Mouse (Mus musculus) natural killer cell, adult 2 months (primary cell): ENCODE results near the gene Gtpbp3.

Source experiments
- DNase-seq, 2 experiments: peaks; one replicate each; pipeline ENCODE4 v3.0.0; 2022; ENCODE audit warnings: low spot score in 2 of 2

Gene Gtpbp3

GRCm38 (mm10) chr8:71487691-71488445 is at the start of gene Gtpbp3:
TSS of gene Gtpbp3 (plus strand) at chr8:71488103.
- peak; percentile 62 to 79 for DNase-seq

GRCm38 (mm10) chr8:71441404-71441803 is 46.5 kb upstream of the Gtpbp3 start:
- DNase-seq: peak; percentile 54 to 62

GRCm38 (mm10) chr8:71445096-71445495 is 42.8 kb upstream of the Gtpbp3 start:
- DNase-seq: no peak

DNA sequence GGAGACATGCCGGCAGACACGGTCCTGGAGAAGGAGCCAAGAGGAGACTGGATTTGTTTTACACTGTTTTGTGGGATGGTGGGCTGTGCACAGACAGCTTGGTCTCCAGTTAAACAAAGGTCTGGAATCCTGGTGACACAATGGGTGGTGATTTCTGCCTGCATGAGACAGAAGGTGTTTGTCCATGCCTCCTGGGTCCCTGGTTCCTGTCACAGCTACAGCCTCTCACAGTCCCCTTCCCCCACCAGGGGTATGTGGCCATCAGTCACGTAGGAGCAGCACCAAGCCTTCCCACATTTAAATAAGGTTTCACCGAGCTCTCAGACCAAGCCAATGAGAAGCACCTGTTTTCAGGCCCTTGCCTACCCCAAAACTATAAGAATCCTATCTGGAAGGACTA is 36.6 kb upstream of the Gtpbp3 start:
- no peak for DNase-seq

- no peak for DNase-seq
Observed at GRCm38 (mm10) chr8:71451777-71452176, 36.1 kb upstream of the Gtpbp3 start.

- DNase-seq: no peak
Observed at GRCm38 (mm10) chr8:71452669-71453068, 35.2 kb upstream of the Gtpbp3 start.

DNA sequence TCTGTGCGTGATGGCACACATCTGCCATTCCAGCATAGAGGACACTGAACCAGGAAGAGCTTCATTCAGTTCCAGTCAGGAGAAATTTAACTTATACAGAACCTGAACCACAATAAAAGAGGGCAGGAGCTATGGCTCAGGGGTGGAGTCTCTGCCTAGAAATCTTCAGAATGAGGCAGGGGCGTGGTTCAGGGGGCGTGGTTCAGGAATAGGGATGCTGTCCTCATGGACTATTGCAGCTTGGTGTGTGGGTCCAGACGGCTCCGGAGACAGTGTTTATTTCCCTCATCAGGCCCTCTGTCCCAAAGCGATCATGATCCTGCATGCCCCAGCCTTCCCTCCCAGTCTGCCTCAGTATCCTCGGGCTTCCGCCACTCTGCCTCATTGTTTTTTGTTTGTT is 33.2 kb upstream of the Gtpbp3 start:
- no peak for DNase-seq

GRCm38 (mm10) chr8:71456906-71457305 is 31.0 kb upstream of the Gtpbp3 start:
- DNase-seq: no peak

- no peak for DNase-seq
Observed at GRCm38 (mm10) chr8:71457659-71458270, 30.1 kb upstream of the Gtpbp3 start.

GRCm38 (mm10) chr8:71460716-71461115 is 27.2 kb upstream of the Gtpbp3 start:
- DNase-seq: no peak

GRCm38 (mm10) chr8:71461152-71461840 is 26.6 kb upstream of the Gtpbp3 start:
- DNase-seq: no peak

GRCm38 (mm10) chr8:71462191-71462590 is 25.7 kb upstream of the Gtpbp3 start:
- DNase-seq: no peak

GRCm38 (mm10) chr8:71462786-71463185 is 25.1 kb upstream of the Gtpbp3 start:
- DNase-seq: peak; percentile 82 to 85

DNA sequence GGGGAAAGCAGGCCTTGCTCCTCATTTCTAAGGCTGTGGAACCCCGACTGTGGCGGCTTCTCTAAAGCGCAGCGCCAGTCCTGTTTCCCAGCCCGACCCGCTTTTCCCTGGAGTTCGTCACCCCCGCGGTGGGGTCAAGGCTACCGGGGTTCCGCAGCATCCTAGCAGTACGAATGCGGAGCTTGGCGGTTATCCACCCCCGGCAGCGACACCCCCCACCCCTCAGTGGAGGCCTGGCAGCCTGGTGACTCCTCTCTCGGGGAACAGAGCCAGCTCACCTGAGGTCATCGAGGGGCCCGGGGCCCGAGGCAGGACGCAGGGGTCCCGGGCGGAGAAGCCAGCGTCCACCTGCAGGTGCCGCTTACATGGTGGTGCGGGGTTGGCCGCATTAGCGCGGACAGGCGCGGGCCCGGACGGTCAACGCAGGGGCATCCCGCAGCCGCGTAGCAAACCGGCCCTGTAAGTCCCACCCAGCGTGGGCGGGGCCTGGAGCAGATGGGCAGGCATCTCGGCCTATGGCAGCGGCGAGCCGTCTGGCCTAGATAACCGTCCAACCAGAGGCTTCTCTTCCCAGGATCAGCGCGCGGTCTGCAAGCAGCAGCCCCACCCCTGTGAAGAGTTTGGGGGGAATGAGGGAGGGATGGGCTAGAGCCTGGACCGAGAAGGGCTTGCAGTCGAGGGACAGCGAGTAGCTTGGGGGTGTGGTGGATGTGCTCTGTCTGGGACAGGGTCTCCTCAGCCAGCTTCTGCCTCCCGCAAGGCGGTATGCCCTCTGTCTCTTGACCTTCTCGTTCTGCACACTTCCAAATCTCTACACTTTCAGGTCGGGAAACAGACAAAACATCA is 24.5 kb upstream of the Gtpbp3 start, which contains the start of gene Abhd8:
Gene Abhd8 (minus strand): TSS at position 468 of the 846 bp plus-strand sequence.
- peak; percentile 92 for DNase-seq

- peak; percentile 99 for DNase-seq
Observed at GRCm38 (mm10) chr8:71464513-71465500, 23.1 kb upstream of the Gtpbp3 start, which contains the start of gene Mrpl34. TSS of gene Mrpl34 (plus strand) at chr8:71464959.

GRCm38 (mm10) chr8:71465733-71466132 is 22.2 kb upstream of the Gtpbp3 start:
- DNase-seq: no peak

GRCm38 (mm10) chr8:71466198-71466597 is 21.7 kb upstream of the Gtpbp3 start:
- no peak for DNase-seq

- DNase-seq: no peak
Observed at GRCm38 (mm10) chr8:71467201-71467600, 20.7 kb upstream of the Gtpbp3 start.

GRCm38 (mm10) chr8:71468001-71468400 is 19.9 kb upstream of the Gtpbp3 start:
- DNase-seq: no peak

DNA sequence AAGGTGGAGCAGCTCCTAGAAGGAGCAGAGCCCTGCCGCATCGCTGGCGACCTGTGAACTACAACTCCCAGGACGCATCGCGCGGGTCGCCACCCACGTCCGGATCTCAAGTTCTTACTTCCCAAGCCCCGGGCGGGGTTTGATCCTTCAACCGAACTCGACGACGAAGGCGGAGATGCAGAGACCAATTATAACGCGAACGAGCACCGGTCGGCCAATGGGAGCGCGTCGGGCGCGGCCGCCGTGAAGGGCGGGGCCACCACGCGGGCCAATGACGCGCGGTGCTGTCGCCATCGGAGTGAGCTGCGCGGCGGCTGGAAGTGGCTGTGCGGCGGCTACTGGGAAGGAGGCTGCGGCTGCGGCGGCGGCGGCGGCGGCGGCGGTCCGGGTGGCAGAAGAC is 19.0 kb upstream of the Gtpbp3 start, which contains the start of gene Dda1:
Gene Dda1 (plus strand): TSS at position 284 of the 400 bp plus-strand sequence.
- DNase-seq: peak; percentile 96 to 97
